Mouse (Mus musculus): ENCODE measurements at regions not wholly inside any gene's neighbourhood (a gene's known extent, or its start where the extent isn't known, plus 50 kb on each side); places are given as distances from the start of the nearest gene placed in this dataset.

DNA sequence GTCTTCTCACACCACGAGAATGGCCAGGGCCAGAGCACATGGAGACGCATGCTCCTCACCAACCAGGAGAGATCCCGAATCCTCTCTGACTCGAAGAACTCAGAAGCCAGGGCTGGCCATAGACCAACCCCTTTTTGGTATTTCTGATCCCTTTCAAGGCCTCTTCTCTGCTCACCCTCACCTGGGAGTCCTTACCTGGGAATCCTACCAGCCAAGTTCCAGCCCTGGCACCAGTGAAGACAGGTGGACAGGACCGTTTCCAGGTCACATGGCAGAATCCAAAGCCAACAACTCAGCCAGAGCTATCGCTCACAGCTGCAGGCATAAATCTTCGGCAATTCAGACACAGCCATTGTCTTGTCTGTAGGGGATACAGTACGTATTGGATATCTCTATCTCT, 626.2 kb upstream of the Fam19a5 start:
- Histone ChIP-seq H3K9me3 (ENCODE audit: control insufficient read depth, low read length) (peaks cover 44% of the 10 kb centered on the region), H3K27me3 (ENCODE audit: control insufficient read depth) (no peaks in the 10 kb centered on the region), H3K36me3 (ENCODE audit: control insufficient read depth) (no peaks in the 10 kb centered on the region), H3K4me1 (ENCODE audit: control insufficient read depth) (no peaks in the 10 kb centered on the region), H3K4me3 (replicated peaks) (no peak overlapping the region)
- TF ChIP-seq GATA1 (IDR thresholded peaks at IDR 0.05; ENCODE audit: low read length) (no peak), TAL1 (IDR thresholded peaks at IDR 0.05; ENCODE audit: low read length) (no peak)

DNA sequence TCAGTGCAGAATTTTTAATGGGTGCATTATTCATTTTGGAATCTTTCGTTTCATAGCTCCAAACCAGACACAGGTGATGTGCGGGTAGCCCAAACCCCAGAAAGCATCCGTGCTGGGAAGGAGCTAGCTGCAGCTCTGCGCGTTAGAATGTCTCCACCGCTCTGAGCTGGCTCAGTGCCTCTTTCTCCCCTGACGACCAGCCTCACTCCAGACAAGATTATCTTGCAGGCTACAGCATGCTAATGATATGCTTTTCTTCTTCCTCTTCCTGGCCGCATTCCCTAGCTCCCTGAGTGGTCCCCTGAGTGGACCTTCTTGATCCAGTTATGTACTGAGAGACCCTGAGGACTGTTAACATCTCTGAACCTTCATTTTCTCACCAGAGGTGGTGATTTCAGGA, 624.4 kb upstream of the Fam19a5 start:
- H3K4me3 ChIP-seq (replicated peaks), result no peak overlapping the region
- H3K27me3 ChIP-seq (ENCODE audit: control insufficient read depth), result no peaks in the 10 kb centered on the region
- H3K36me3 ChIP-seq (ENCODE audit: control insufficient read depth), result no peaks in the 10 kb centered on the region
- TF ChIP-seq GATA1 (IDR thresholded peaks at IDR 0.05; ENCODE audit: low read length) (no peak), TAL1 (IDR thresholded peaks at IDR 0.05; ENCODE audit: low read length) (no peak)
- no peaks in the 10 kb centered on the region for H3K4me1 ChIP-seq (ENCODE audit: control insufficient read depth)
- peaks cover 43% of the 10 kb centered on the region for H3K9me3 ChIP-seq (ENCODE audit: control insufficient read depth, low read length)

- H3K4me3 ChIP-seq (replicated peaks), result no peak overlapping the region
- H3K9me3 ChIP-seq (ENCODE audit: control insufficient read depth, low read length), result peaks cover 43% of the 10 kb centered on the region
- no peaks in the 10 kb centered on the region for H3K4me1 ChIP-seq (ENCODE audit: control insufficient read depth)
- no peak for TF ChIP-seq TAL1 (IDR thresholded peaks at IDR 0.05; ENCODE audit: low read length)
- no peak for TF ChIP-seq GATA1 (IDR thresholded peaks at IDR 0.05; ENCODE audit: low read length)
- no peaks in the 10 kb centered on the region for H3K36me3 ChIP-seq (ENCODE audit: control insufficient read depth)
- no peaks in the 10 kb centered on the region for H3K27me3 ChIP-seq (ENCODE audit: control insufficient read depth)
Measured at GRCm38 (mm10) chr15:86920185-86920584, 623.9 kb upstream of the Fam19a5 start.

- H3K4me3 ChIP-seq (replicated peaks), result no peak overlapping the region
- H3K4me1 ChIP-seq (ENCODE audit: control insufficient read depth), result no peaks in the 10 kb centered on the region
- peaks cover 35% of the 10 kb centered on the region for H3K9me3 ChIP-seq (ENCODE audit: control insufficient read depth, low read length)
- no peaks in the 10 kb centered on the region for H3K36me3 ChIP-seq (ENCODE audit: control insufficient read depth)
- no peak for TF ChIP-seq TAL1 (IDR thresholded peaks at IDR 0.05; ENCODE audit: low read length)
- no peak for TF ChIP-seq GATA1 (IDR thresholded peaks at IDR 0.05; ENCODE audit: low read length)
- no peaks in the 10 kb centered on the region for H3K27me3 ChIP-seq (ENCODE audit: control insufficient read depth)
Measured at GRCm38 (mm10) chr15:86921401-86921800, 622.7 kb upstream of the Fam19a5 start.

DNA sequence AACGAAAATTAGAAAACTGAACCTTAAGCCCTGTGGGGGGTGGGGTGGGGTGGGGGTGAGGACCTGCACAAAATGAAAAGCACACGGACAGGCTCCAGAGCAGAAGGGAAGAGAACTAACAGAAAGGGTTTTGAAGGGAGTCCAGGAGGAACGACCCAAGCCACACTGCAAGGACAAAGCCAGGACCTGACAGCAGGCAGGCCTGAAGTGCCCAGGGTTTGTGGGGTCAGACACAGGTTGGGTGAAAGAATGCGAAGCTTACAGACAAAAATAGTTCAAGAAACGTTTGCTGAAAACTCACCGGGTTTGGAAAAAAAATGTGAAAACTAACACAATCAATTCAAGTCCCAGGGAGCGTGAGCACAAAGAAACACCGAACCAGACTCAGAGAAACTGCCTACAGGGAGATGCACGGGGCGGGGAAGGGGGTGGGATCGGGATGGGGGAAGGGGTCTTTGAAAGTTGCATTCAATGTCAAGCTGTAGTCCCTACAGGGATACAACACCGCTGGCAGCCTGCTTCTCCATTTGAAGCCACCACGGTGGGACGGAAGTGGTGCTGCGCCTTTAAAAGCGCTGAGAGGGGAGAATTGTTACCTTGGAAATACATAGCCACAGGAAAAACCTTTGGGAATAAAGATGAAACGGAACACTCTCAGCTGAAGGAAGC, 618.9 kb upstream of the Fam19a5 start:
- Histone ChIP-seq H3K27me3 (ENCODE audit: control insufficient read depth) (no peaks in the 10 kb centered on the region), H3K36me3 (ENCODE audit: control insufficient read depth) (no peaks in the 10 kb centered on the region), H3K9me3 (ENCODE audit: control insufficient read depth, low read length) (peaks cover 14% of the 10 kb centered on the region; the same call in 1 of the 2 replicates), H3K4me1 (ENCODE audit: control insufficient read depth) (no peaks in the 10 kb centered on the region), H3K4me3 (replicated peaks) (no peak overlapping the region)
- TF ChIP-seq GATA1 (IDR thresholded peaks at IDR 0.05; ENCODE audit: low read length) (no peak), TAL1 (IDR thresholded peaks at IDR 0.05; ENCODE audit: low read length) (no peak)

DNA sequence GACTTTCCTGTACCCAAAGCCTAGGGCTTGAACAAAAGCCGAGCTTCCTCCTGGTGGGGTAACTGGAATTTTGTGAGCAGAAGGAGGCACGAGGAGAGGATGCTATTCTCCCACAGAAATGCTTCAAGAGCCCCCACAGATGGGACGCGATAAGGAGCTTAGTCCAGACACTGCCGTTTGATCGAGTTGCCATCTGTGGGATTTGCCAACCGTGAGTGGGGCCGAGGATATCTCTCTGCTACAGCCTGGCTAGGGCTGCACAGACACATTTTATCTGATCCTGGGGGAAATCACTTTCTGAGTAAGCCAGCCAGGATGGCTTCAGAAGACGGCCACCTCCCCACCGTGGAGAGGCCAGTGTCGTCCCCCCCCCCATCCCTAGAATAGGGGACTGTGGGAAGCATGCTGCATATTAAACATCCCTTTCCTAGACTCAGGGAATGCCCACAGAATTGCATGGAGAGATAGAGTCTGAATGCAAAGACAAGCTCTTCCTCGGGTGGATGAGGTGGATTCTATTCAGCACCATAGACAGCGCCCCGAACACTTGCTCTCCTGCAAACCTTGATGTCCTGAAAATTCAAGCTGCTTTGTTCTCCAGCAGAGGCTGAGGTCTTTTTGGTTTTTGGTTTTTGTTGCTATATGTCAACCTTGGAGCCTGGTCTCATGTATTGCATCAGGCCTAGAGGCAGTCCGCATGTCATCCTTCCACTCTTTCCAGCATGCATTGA, 611.6 kb upstream of the Fam19a5 start:
- no peaks in the 10 kb centered on the region for H3K36me3 ChIP-seq (ENCODE audit: control insufficient read depth)
- no peak overlapping the region for H3K4me3 ChIP-seq (replicated peaks)
- no peak for TF ChIP-seq TAL1 (IDR thresholded peaks at IDR 0.05; ENCODE audit: low read length)
- no peak for TF ChIP-seq GATA1 (IDR thresholded peaks at IDR 0.05; ENCODE audit: low read length)
- H3K27me3 ChIP-seq (ENCODE audit: control insufficient read depth), result no peaks in the 10 kb centered on the region
- no peaks in the 10 kb centered on the region for H3K4me1 ChIP-seq (ENCODE audit: control insufficient read depth)
- H3K9me3 ChIP-seq (ENCODE audit: control insufficient read depth, low read length), result peaks cover 32% of the 10 kb centered on the region

- H3K4me1 ChIP-seq (ENCODE audit: control insufficient read depth), result no peaks in the 10 kb centered on the region
- no peaks in the 10 kb centered on the region for H3K27me3 ChIP-seq (ENCODE audit: control insufficient read depth)
- no peak for TF ChIP-seq TAL1 (IDR thresholded peaks at IDR 0.05; ENCODE audit: low read length)
- no peaks in the 10 kb centered on the region for H3K36me3 ChIP-seq (ENCODE audit: control insufficient read depth)
- H3K9me3 ChIP-seq (ENCODE audit: control insufficient read depth, low read length), result peaks cover 32% of the 10 kb centered on the region
- no peak overlapping the region for H3K4me3 ChIP-seq (replicated peaks)
Measured at GRCm38 (mm10) chr15:86937364-86937763, 606.7 kb upstream of the Fam19a5 start.

- Histone ChIP-seq H3K9me3 (ENCODE audit: control insufficient read depth, low read length) (peaks cover 42% of the 10 kb centered on the region), H3K4me1 (ENCODE audit: control insufficient read depth) (no peaks in the 10 kb centered on the region), H3K27me3 (ENCODE audit: control insufficient read depth) (no peaks in the 10 kb centered on the region), H3K4me3 (replicated peaks) (no peak overlapping the region), H3K36me3 (ENCODE audit: control insufficient read depth) (no peaks in the 10 kb centered on the region)
- no peak for TF ChIP-seq TAL1 (IDR thresholded peaks at IDR 0.05; ENCODE audit: low read length)
- TF ChIP-seq GATA1 (IDR thresholded peaks at IDR 0.05; ENCODE audit: low read length), result no peak
Measured at GRCm38 (mm10) chr15:86944529-86944928, 599.6 kb upstream of the Fam19a5 start.

- no peak for TF ChIP-seq GATA1 (IDR thresholded peaks at IDR 0.05; ENCODE audit: low read length)
- no peak for TF ChIP-seq TAL1 (IDR thresholded peaks at IDR 0.05; ENCODE audit: low read length)
Measured at GRCm38 (mm10) chr15:86952593-86952992, 591.5 kb upstream of the Fam19a5 start.

More at GRCm38 (mm10) chr15:86952593-86952992, 591.5 kb upstream of the Fam19a5 start:
- Histone ChIP-seq H3K9me3 (ENCODE audit: control insufficient read depth, low read length) (peaks cover 32% of the 10 kb centered on the region), H3K4me1 (ENCODE audit: control insufficient read depth) (no peaks in the 10 kb centered on the region), H3K27me3 (ENCODE audit: control insufficient read depth) (no peaks in the 10 kb centered on the region), H3K36me3 (ENCODE audit: control insufficient read depth) (no peaks in the 10 kb centered on the region), H3K4me3 (replicated peaks) (no peak overlapping the region)
